In genomic region chr8:94363288-94363688, GRCm38 (mm10) we compare ENCODE assay signal across 8 mouse cellular contexts. TPM values are rescaled to one million over a fixed set of nuclear protein-coding genes. Genes with fewer than 3 reads are reported as not detected.
DNase-seq lines count a peak whose midpoint lies in the region; ATAC-seq and TF ChIP-seq lines count a peak whose summit lies in the region.

No protein-coding gene starts in this region.

- H3K9me3 ChIP-seq in midbrain, postnatal 0 days (ENCODE audit: low read length) = no peaks in the 10 kb centered on the region
- H3K9me3 ChIP-seq in midbrain, embryonic 16.5 days (replicated peaks; ENCODE audit: control insufficient read depth, low read length, poor library complexity, severe bottlenecking) = no peaks in the 10 kb centered on the region
- no peaks in the 10 kb centered on the region for H3K9me3 ChIP-seq in heart, embryonic 15.5 days (replicated peaks)
- no peaks in the 10 kb centered on the region for H3K9me3 ChIP-seq in hindbrain, embryonic 14.5 days (ENCODE audit: control insufficient read depth, low read length)

- ATAC-seq in midbrain, postnatal 0 days (ENCODE audit: low FRiP score) = no peak
- ATAC-seq in midbrain, embryonic 16.5 days = no peak
- peak; percentile 80 for ATAC-seq in common myeloid progenitor, adult 5-6 weeks (replicated peaks; ENCODE audit: low read depth, poor library complexity, severe bottlenecking)
- peak; percentile 66 for ATAC-seq in heart, embryonic 15.5 days (replicated peaks; ENCODE audit: insufficient number of reproducible peaks, insufficient read depth, low FRiP score, low read depth)
- no peak for ATAC-seq in hindbrain, embryonic 14.5 days (ENCODE audit: low FRiP score)

- H3K4me2 ChIP-seq in midbrain, postnatal 0 days (ENCODE audit: low read depth, low read length, poor library complexity, severe bottlenecking) = no peak overlapping the region
- no peak overlapping the region for H3K4me2 ChIP-seq in midbrain, embryonic 16.5 days (ENCODE audit: low read length)
- peak overlapping the region; percentile 27; the same call in 1 of the 2 replicates for H3K4me2 ChIP-seq in heart, embryonic 15.5 days
- H3K4me2 ChIP-seq in hindbrain, embryonic 14.5 days (replicated peaks) = no peak overlapping the region

- WGBS in midbrain, postnatal 0 days = 54% methylated on average over 4 of the region's 4 CpGs
- WGBS in midbrain, embryonic 16.5 days = 51% methylated on average over 4 of the region's 4 CpGs
- 39% methylated on average over 4 of the region's 4 CpGs for WGBS in heart, embryonic 15.5 days
- 3% methylated on average over 4 of the region's 4 CpGs for WGBS in liver, adult 2 months
- 51% methylated on average over 4 of the region's 4 CpGs for WGBS in olfactory bulb, adult 2 months
- WGBS in hindbrain, embryonic 14.5 days = 57% methylated on average over 4 of the region's 4 CpGs

- peak; percentile 41 for DNase-seq in midbrain, postnatal 0 days (ENCODE audit: low spot score)
- peak; percentile 96 for DNase-seq in liver, adult 2 months (ENCODE audit: extremely low read depth, low read depth, low spot score)
- DNase-seq in urinary bladder, postnatal 36 days (ENCODE audit: low spot score in 2 of 2) = peak; percentile 67 to 85
- DNase-seq in hindbrain, embryonic 14.5 days (ENCODE audit: low spot score) = no peak

- H3K27ac ChIP-seq in midbrain, postnatal 0 days (ENCODE audit: low read depth, low read length) = no peak overlapping the region
- H3K27ac ChIP-seq in midbrain, embryonic 16.5 days (ENCODE audit: low read length) = no peak overlapping the region
- peak overlapping the region; percentile 86 for H3K27ac ChIP-seq in heart, embryonic 15.5 days
- H3K27ac ChIP-seq in liver, adult 2 months (replicated peaks; ENCODE audit: insufficient read depth, low read depth, low read length) = peak overlapping the region; percentile 90
- peak overlapping the region; percentile 63 for H3K27ac ChIP-seq in olfactory bulb, adult 2 months (ENCODE audit: insufficient read depth, low read depth, low read length)
- no peak overlapping the region for H3K27ac ChIP-seq in hindbrain, embryonic 14.5 days

- no peaks in the 10 kb centered on the region for H3K4me1 ChIP-seq in midbrain, postnatal 0 days (ENCODE audit: insufficient read depth, low read length)
- H3K4me1 ChIP-seq in midbrain, embryonic 16.5 days (ENCODE audit: control insufficient read depth, insufficient read depth, low read length) = 0 out of 2 replicates have a peak, but pooled peaks cover 1% of the 10 kb centered on the region
- H3K4me1 ChIP-seq in heart, embryonic 15.5 days (replicated peaks) = peaks cover 48% of the 10 kb centered on the region
- peaks cover 38% of the 10 kb centered on the region for H3K4me1 ChIP-seq in liver, adult 2 months (ENCODE audit: control insufficient read depth, insufficient read depth, low read length)
- H3K4me1 ChIP-seq in olfactory bulb, adult 2 months (ENCODE audit: control insufficient read depth, insufficient read depth, low read length) = peaks cover 12% of the 10 kb centered on the region
- no peaks in the 10 kb centered on the region for H3K4me1 ChIP-seq in hindbrain, embryonic 14.5 days (replicated peaks; ENCODE audit: control insufficient read depth, insufficient read depth, low read length)

- no peaks in the 10 kb centered on the region for H3K36me3 ChIP-seq in midbrain, postnatal 0 days (ENCODE audit: insufficient read depth, low read length)
- no peaks in the 10 kb centered on the region for H3K36me3 ChIP-seq in midbrain, embryonic 16.5 days (ENCODE audit: control insufficient read depth, insufficient read depth, low read length)
- no peaks in the 10 kb centered on the region for H3K36me3 ChIP-seq in heart, embryonic 15.5 days
- H3K36me3 ChIP-seq in liver, adult 2 months (ENCODE audit: control insufficient read depth, insufficient read depth, low read length) = no peaks in the 10 kb centered on the region
- H3K36me3 ChIP-seq in hindbrain, embryonic 14.5 days (replicated peaks; ENCODE audit: control insufficient read depth, insufficient read depth) = no peaks in the 10 kb centered on the region

- TF ChIP-seq CTCF in midbrain, postnatal 0 days (IDR thresholded peaks at IDR 0.05) = no peak
- TF ChIP-seq CTCF in liver, adult 2 months (IDR thresholded peaks at IDR 0.05; ENCODE audit: low read depth, low read length) = no peak
- no peak for TF ChIP-seq CTCF in olfactory bulb, adult 2 months (IDR thresholded peaks at IDR 0.05; ENCODE audit: insufficient read depth, low read depth, low read length)

- no peaks in the 10 kb centered on the region for H3K79me2 ChIP-seq in liver, adult 2 months (ENCODE audit: control insufficient read depth, insufficient read depth, low read length)

- 0 out of 2 replicates have a peak, but pooled peaks have one; percentile 15 for TF ChIP-seq POLR2A in liver, adult 2 months (IDR thresholded peaks at IDR 0.05; ENCODE audit: extremely low read depth, insufficient read depth, low read length)
- TF ChIP-seq POLR2A in olfactory bulb, adult 2 months (IDR thresholded peaks at IDR 0.05; ENCODE audit: insufficient read depth, low read depth, low read length) = no peak

- H3K27me3 ChIP-seq in midbrain, postnatal 0 days (ENCODE audit: insufficient read depth, low read length) = no peaks in the 10 kb centered on the region
- no peaks in the 10 kb centered on the region for H3K27me3 ChIP-seq in midbrain, embryonic 16.5 days (ENCODE audit: control insufficient read depth, insufficient read depth, low read depth, low read length)
- H3K27me3 ChIP-seq in heart, embryonic 15.5 days = no peaks in the 10 kb centered on the region
- H3K27me3 ChIP-seq in liver, adult 2 months (ENCODE audit: control insufficient read depth, insufficient read depth, low read length) = no peaks in the 10 kb centered on the region
- no peaks in the 10 kb centered on the region for H3K27me3 ChIP-seq in hindbrain, embryonic 14.5 days (ENCODE audit: control insufficient read depth, insufficient read depth, low read length)

- H3K9ac ChIP-seq in midbrain, postnatal 0 days (replicated peaks; ENCODE audit: low read length, poor library complexity, severe bottlenecking) = no peak overlapping the region
- no peak overlapping the region for H3K9ac ChIP-seq in midbrain, embryonic 16.5 days (ENCODE audit: low read depth, low read length)
- H3K9ac ChIP-seq in heart, embryonic 15.5 days = peak overlapping the region; percentile 27; the same call in 1 of the 2 replicates
- H3K9ac ChIP-seq in liver, adult 2 months (ENCODE audit: low read depth, low read length) = peak overlapping the region; percentile 44
- no peak overlapping the region for H3K9ac ChIP-seq in hindbrain, embryonic 14.5 days

- no peak overlapping the region for H3K4me3 ChIP-seq in midbrain, postnatal 0 days (ENCODE audit: low read depth, low read length)
- no peak overlapping the region for H3K4me3 ChIP-seq in midbrain, embryonic 16.5 days (ENCODE audit: low read depth, low read length)
- no peak overlapping the region for H3K4me3 ChIP-seq in heart, embryonic 15.5 days
- H3K4me3 ChIP-seq in liver, adult 2 months (ENCODE audit: insufficient read depth, low read depth, low read length) = no peak overlapping the region
- H3K4me3 ChIP-seq in olfactory bulb, adult 2 months (ENCODE audit: insufficient read depth, low read depth, low read length) = no peak overlapping the region
- no peak overlapping the region for H3K4me3 ChIP-seq in hindbrain, embryonic 14.5 days (replicated peaks; ENCODE audit: low read length)

RNA-seq across cellular contexts. Expression of gene Herpud1, which starts 22.9 kb away (rescaled TPM):
- 86.1 and 87.1 TPM in 2 replicates for total RNA-seq in midbrain, postnatal 0 days (2014; rRNA removed)
- polyA plus RNA-seq in midbrain, postnatal 0 days (2015; fragmentation: Nextera tagmentation; extraction: Ambion mirVana) = 71.0 and 80.4 TPM in 2 replicates
- 72.3 and 82.7 TPM in 2 replicates for polyA plus RNA-seq in midbrain, embryonic 16.5 days (2015; fragmentation: Nextera tagmentation; extraction: Ambion mirVana)
- total RNA-seq in common myeloid progenitor, adult 5-6 weeks (2017) = 71.4 and 79.8 TPM in 2 replicates
- polyA plus RNA-seq in heart, embryonic 15.5 days (2015; fragmentation: Nextera tagmentation; extraction: Ambion mirVana) = 91.4 and 94.8 TPM in 2 replicates
- total RNA-seq in liver, adult 2 months (2014; rRNA removed) = 575 and 759 TPM in 2 replicates
- polyA plus RNA-seq in liver, adult 2 months (2012; rRNA removed) = 421 and 468 TPM in 2 replicates
- polyA plus RNA-seq in olfactory bulb, adult 2 months (2012; ENCODE audit: insufficient read depth, insufficient read length, low replicate concordance, missing spikeins) = not detected in 2 replicates
- 66.6 and 79.8 TPM in 2 replicates for polyA plus RNA-seq in hindbrain, embryonic 14.5 days (2014; fragmentation: Nextera tagmentation; extraction: Ambion mirVana)

RNA-seq across cellular contexts. Expression of gene Slc12a3, which starts 34.3 kb away (rescaled TPM):
- total RNA-seq in midbrain, postnatal 0 days (2014; rRNA removed) = not detected in 2 replicates
- polyA plus RNA-seq in midbrain, postnatal 0 days (2015; fragmentation: Nextera tagmentation; extraction: Ambion mirVana) = 0.05 and 0.17 TPM in 2 replicates
- 0.09 TPM in 1 of 2 replicates, not detected in the other for polyA plus RNA-seq in midbrain, embryonic 16.5 days (2015; fragmentation: Nextera tagmentation; extraction: Ambion mirVana)
- total RNA-seq in common myeloid progenitor, adult 5-6 weeks (2017) = 0.49 TPM in 1 of 2 replicates, not detected in the other
- polyA plus RNA-seq in heart, embryonic 15.5 days (2015; fragmentation: Nextera tagmentation; extraction: Ambion mirVana) = 0.15 and 0.20 TPM in 2 replicates
- 0.18 and 0.47 TPM in 2 replicates for total RNA-seq in liver, adult 2 months (2014; rRNA removed)
- polyA plus RNA-seq in liver, adult 2 months (2012; rRNA removed) = 0.04 and 0.05 TPM in 2 replicates
- not detected in 2 replicates for polyA plus RNA-seq in olfactory bulb, adult 2 months (2012; ENCODE audit: insufficient read depth, insufficient read length, low replicate concordance, missing spikeins)
- 0.07 TPM in 1 of 2 replicates, not detected in the other for polyA plus RNA-seq in hindbrain, embryonic 14.5 days (2014; fragmentation: Nextera tagmentation; extraction: Ambion mirVana)

Comparison
In these comparisons a context has a peak if more than half of its experiments do, and no peak if none do; other contexts are left out.
1. ATAC-seq: peak in common myeloid progenitor, adult 5-6 weeks (single experiment) and heart, embryonic 15.5 days (single experiment); none in midbrain, postnatal 0 days (single experiment), midbrain, embryonic 16.5 days (single experiment) and hindbrain, embryonic 14.5 days (single experiment).
2. H3K27ac ChIP-seq: peak in heart, embryonic 15.5 days (single experiment), liver, adult 2 months (single experiment) and olfactory bulb, adult 2 months (single experiment); none in midbrain, postnatal 0 days (single experiment), midbrain, embryonic 16.5 days (single experiment) and hindbrain, embryonic 14.5 days (single experiment).
3. H3K9ac ChIP-seq: peak in heart, embryonic 15.5 days (single experiment) and liver, adult 2 months (single experiment); none in midbrain, postnatal 0 days (single experiment), midbrain, embryonic 16.5 days (single experiment) and hindbrain, embryonic 14.5 days (single experiment).